Mouse (Mus musculus): ENCODE measurements around the gene Gng7.

GRCm38 (mm10) chr10:81022744-81023143 is 8.0 kb upstream of the Gng7 start:
- 0 out of 2 replicates have a peak, but pooled peaks have one; percentile 8 for TF ChIP-seq CTCF (IDR thresholded peaks at IDR 0.05; ENCODE audit: insufficient read depth, low read length)
- TF ChIP-seq POLR2A (IDR thresholded peaks at IDR 0.05; ENCODE audit: borderline replicate concordance, extremely low read depth, low read depth, low read length): no peak
